Mouse (Mus musculus): ENCODE data around the gene Snap23. TPM values are rescaled to one million over a fixed set of nuclear protein-coding genes. Genes with fewer than 3 reads are reported as not detected.

The Snap23 gene
- 15.9 and 20.5 TPM in 2 replicates for total RNA-seq (2012; rRNA removed)
- total RNA-seq (2014; rRNA removed) = 23.0 and 25.3 TPM in 2 replicates
- polyA plus RNA-seq (2012; ENCODE audit: insufficient read length, low read depth) = 35.8 and 44.5 TPM in 2 replicates

DNA sequence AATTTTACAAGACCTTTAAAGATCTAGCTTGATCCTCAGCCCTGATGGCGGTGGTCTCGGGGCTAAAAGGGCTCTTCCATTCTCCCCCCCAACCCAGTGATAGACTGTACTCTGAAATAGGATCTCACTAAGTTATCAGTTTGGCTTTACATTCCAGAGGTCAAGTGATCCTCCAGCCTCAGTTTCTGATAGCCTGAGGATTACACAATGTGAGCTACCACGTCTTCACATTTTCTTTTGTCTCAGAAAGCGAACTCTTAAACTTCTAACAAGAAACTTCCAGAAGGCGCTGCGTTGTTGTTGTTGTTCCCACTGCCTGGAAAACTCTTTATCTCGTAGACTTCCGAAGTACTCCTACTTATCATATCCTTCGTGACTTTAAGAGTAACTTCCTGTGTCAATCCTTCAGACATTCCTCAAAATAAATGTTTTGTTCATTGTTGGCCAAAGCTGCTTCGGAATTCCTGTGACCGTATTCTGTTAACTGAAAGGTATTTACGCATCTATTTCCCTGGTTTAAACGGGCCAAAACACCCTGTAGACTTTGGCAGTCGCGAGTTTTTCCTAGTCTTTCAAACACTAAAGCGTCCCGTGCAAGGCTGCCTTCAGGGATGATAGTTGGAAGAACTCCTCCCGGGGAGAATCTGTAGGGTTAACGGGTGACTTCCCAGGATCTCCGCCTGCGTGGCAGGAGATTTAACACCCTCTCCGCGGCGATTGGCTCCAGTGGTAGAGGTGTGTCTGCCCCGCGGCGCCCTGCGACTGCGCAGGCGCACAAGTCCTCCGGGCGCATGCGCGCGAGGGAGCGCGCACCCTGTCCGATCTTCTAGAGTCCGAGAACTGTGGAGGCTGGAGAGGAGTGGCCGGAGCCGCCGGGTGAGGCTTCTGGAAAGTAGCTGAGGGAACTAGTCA lies at the start of gene Snap23:
Gene Snap23, plus strand, starts transcription at position 786 of the 912 bp plus-strand sequence.
- Histone ChIP-seq H3K36me3 (replicated peaks in 1 of 2; ENCODE audit: control insufficient read depth in 1 of 2, insufficient read depth in 1 of 2, low read length in 1 of 2) (peaks cover 0 to 11% of the 10 kb centered on the region in 2 experiments), H3K27me3 (replicated peaks) (no peaks in the 10 kb centered on the region), H3K9ac (ENCODE audit: insufficient read depth, low read depth) (peak within 1 kb of the TSS; percentile 61), H3K9me3 (replicated peaks; ENCODE audit: low read length) (no peaks in the 10 kb centered on the region), H3K4me1 (ENCODE audit: control insufficient read depth in 1 of 2, insufficient read depth in 2 of 2) (peaks cover 2 to 37% of the 10 kb centered on the region in 2 experiments; a peak in 3 of 4 replicates), H3K79me2 (replicated peaks; ENCODE audit: control insufficient read depth, extremely low read depth, insufficient read depth, poor library complexity, severe bottlenecking) (peaks cover 29% of the 10 kb centered on the region), H3K4me2 (ENCODE audit: insufficient read depth, low read depth, poor library complexity, severe bottlenecking) (peak within 1 kb of the TSS; percentile 98), H3K27ac (ENCODE audit: insufficient read depth, low read depth) (0 out of 2 replicates have a peak within 1 kb of the TSS, but pooled peaks have one; percentile 7), H3K4me3 (replicated peaks in 1 of 3; ENCODE audit: low read depth in 2 of 3, low read length in 2 of 3, poor library complexity in 1 of 3) (peak within 1 kb of the TSS; percentile 83 to 93 (median 86))
- in situ Hi-C loops (cut with MboI; ENCODE audit: low pct_ligation_motif_present, low pct_unique_long_range_greater_than_20kb, low sequenced_read_pairs) (no loop called here), dilution Hi-C loops (cut with MboI; ENCODE audit: extremely low pct_ligation_motif_present, extremely low pct_unique_long_range_greater_than_20kb, low sequenced_read_pairs) (no loop called here)
- peak; percentile 83 for DNase-seq (ENCODE audit: extremely low read depth)
- TF ChIP-seq ZC3H11A (IDR thresholded peaks at IDR 0.05; ENCODE audit: low read depth, low read length) (no peak), MEF2A (IDR thresholded peaks at IDR 0.05; ENCODE audit: borderline replicate concordance, low read depth, low read length) (0 out of 2 replicates have a peak, but pooled peaks have one; percentile 23), HCFC1 (IDR thresholded peaks at IDR 0.05; ENCODE audit: low read depth, low read length) (peak; percentile 55; the same call in 1 of the 2 replicates), E2F4 (IDR thresholded peaks at IDR 0.05; ENCODE audit: insufficient replicate concordance, low read depth, low read length) (no peak), EP300 (IDR thresholded peaks at IDR 0.05; ENCODE audit: low read length) (no peak), JUN (IDR thresholded peaks at IDR 0.05; ENCODE audit: insufficient read depth, low read depth, low read length) (no peak), GABPA (IDR thresholded peaks at IDR 0.05; ENCODE audit: insufficient replicate concordance, low read depth, low read length) (no peak), MAX (IDR thresholded peaks at IDR 0.05; ENCODE audit: low read length) (no peak), JUND (conservative IDR thresholded peaks at IDR 0.05; ENCODE audit: low read depth, low read length) (no peak), CTCF (conservative IDR thresholded peaks at IDR 0.05 in 1 of 2, IDR thresholded peaks at IDR 0.05 in 1 of 2; ENCODE audit: low read depth in 2 of 2, low read length in 2 of 2) (no peak), TBP (conservative IDR thresholded peaks at IDR 0.05; ENCODE audit: low read depth, low read length) (peak; percentile 27; the same call in 1 of the 2 replicates), SIN3A (IDR thresholded peaks at IDR 0.05; ENCODE audit: low read length) (peak; percentile 72), MAFK (IDR thresholded peaks at IDR 0.05; ENCODE audit: insufficient replicate concordance, low read length) (no peak), KAT2A (IDR thresholded peaks at IDR 0.05; ENCODE audit: insufficient replicate concordance, low read length) (no peak), ELF1 (IDR thresholded peaks at IDR 0.05; ENCODE audit: low read depth, low read length) (no peak; the same call in 1 of the 2 replicates), USF2 (conservative IDR thresholded peaks at IDR 0.05; ENCODE audit: low read depth, low read length) (no peak), PAX5 (IDR thresholded peaks at IDR 0.05; ENCODE audit: low read length) (no peak), MAZ (IDR thresholded peaks at IDR 0.05; ENCODE audit: low read depth, low read length) (no peak), POLR2AphosphoS2 (IDR thresholded peaks at IDR 0.05; ENCODE audit: low read depth, low read length) (peak; percentile 76; the same call in 1 of the 2 replicates), MYC (IDR thresholded peaks at IDR 0.05; ENCODE audit: low read depth, low read length) (no peak), ZKSCAN1 (IDR thresholded peaks at IDR 0.05; ENCODE audit: borderline replicate concordance, low read depth, low read length) (no peak), NRF1 (IDR thresholded peaks at IDR 0.05; ENCODE audit: low read depth, low read length) (peak; percentile 100), IRF4 (IDR thresholded peaks at IDR 0.05; ENCODE audit: low read depth, low read length) (no peak), RAD21 (IDR thresholded peaks at IDR 0.05; ENCODE audit: low read depth, low read length) (no peak), CHD1 (IDR thresholded peaks at IDR 0.05; ENCODE audit: low read depth, low read length) (0 out of 2 replicates have a peak, but pooled peaks have one; percentile 14), RCOR1 (conservative IDR thresholded peaks at IDR 0.05; ENCODE audit: low read depth, low read length) (0 out of 2 replicates have a peak, but pooled peaks have one; percentile 41), NELFE (IDR thresholded peaks at IDR 0.05; ENCODE audit: low read depth, low read length) (peak; percentile 91), ETS1 (conservative IDR thresholded peaks at IDR 0.05; ENCODE audit: low read depth, low read length) (no peak), ZMIZ1 (IDR thresholded peaks at IDR 0.05; ENCODE audit: low read depth, low read length) (peak; percentile 71; the same call in 1 of the 2 replicates), TCF12 (IDR thresholded peaks at IDR 0.05; ENCODE audit: low read depth, low read length) (peak; percentile 76), ZNF384 (IDR thresholded peaks at IDR 0.05; ENCODE audit: low read depth, low read length) (no peak), UBTF (IDR thresholded peaks at IDR 0.05; ENCODE audit: low read depth, low read length) (no peak), CHD2 (IDR thresholded peaks at IDR 0.05; ENCODE audit: low read length) (no peak), SMC3 (IDR thresholded peaks at IDR 0.05; ENCODE audit: low read depth, low read length) (no peak), MXI1 (IDR thresholded peaks at IDR 0.05; ENCODE audit: low read depth, low read length) (peak; percentile 64; the same call in 1 of the 2 replicates), USF1 (IDR thresholded peaks at IDR 0.05; ENCODE audit: low read depth, low read length) (no peak), BHLHE40 (IDR thresholded peaks at IDR 0.05; ENCODE audit: low read depth, low read length) (no peak)

All from CH12.LX (cell line).